Comparison of ENCODE assay signal across 21 mouse cellular contexts in the genomic region with DNA sequence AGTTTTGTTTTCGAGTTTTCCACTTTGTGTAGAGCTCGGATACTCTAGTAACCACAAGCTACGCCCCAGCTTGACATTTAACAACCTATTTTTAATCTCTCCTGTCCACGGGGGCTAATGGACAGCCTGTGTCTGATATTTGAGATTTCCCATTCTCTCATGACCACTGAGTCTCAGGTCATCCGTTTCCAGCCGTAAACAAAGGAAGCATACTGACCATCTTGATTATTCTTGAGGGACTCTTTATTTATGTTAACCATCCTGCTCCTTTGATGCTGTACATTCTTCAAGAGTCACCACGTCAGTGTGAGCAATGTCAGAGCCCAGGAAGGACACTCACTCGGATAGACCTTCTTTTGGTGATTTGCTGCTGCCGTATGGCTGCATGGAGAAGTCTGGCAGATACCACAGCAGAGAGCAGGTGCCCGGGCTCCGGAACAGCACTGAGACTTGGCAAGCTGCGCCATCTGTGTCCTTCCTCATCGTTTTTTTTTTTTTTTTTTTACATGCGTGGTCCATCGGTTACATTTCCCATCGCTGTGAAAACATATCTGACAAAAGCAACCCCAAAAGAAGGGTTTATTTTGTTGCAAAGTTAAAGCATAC.
DNase-seq lines count a peak whose midpoint lies in the region; ATAC-seq and TF ChIP-seq lines count a peak whose summit lies in the region.
"Had no signal": no experiment of that assay in that cellular context is flagged by ENCODE, and none has a peak within 500 bp of the region (broad histone marks: within the 10 kb centered on the region; RNA-seq: fewer than 3 reads in every experiment).

No protein-coding gene starts in this region.

- DNase-seq in gastrocnemius, adult 2 months: no peak
- no peak for DNase-seq in gastrocnemius, adult 8-10 months (ENCODE audit: low spot score in 2 of 2)
- peak; percentile 54 for DNase-seq in cerebellum, adult 11 months
- peak; percentile 76 for DNase-seq in cerebellum, adult 9-11 months
- DNase-seq in lung, postnatal 25 days (ENCODE audit: low spot score): peak; percentile 36
- DNase-seq in thymus, postnatal 0 days (ENCODE audit: low spot score): no peak
- DNase-seq: adrenal gland, postnatal 36 days; kidney, adult 8-10 months; kidney, postnatal 14 days; liver, postnatal 0 days; thymus, adult 2 months had no signal

- no peak overlapping the region for H3K4me2 ChIP-seq in forebrain, embryonic 13.5 days
- H3K4me2 ChIP-seq: embryonic facial prominence, embryonic 12.5 days; heart, embryonic 11.5 days; hindbrain, embryonic 15.5 days; limb, embryonic 12.5 days; liver, embryonic 11.5 days; midbrain, embryonic 12.5 days had no signal

- 90% methylated on average over 16 of the region's 16 CpGs for WGBS in forebrain, embryonic 13.5 days

- intact Hi-C loops in gastrocnemius, adult 2 months (cut with DNase I): no loop called here

- H3K27ac ChIP-seq in gastrocnemius, adult 2 months: peak overlapping the region; percentile 25; the same call in 1 of the 2 replicates
- H3K27ac ChIP-seq in forebrain, embryonic 13.5 days: no peak overlapping the region
- H3K27ac ChIP-seq: embryonic facial prominence, embryonic 12.5 days; hindbrain, embryonic 15.5 days; layer of hippocampus, adult 2 months; limb, embryonic 12.5 days; midbrain, embryonic 12.5 days; stomach, postnatal 0 days had no signal

- no peaks in the 10 kb centered on the region for H3K9me3 ChIP-seq in forebrain, embryonic 13.5 days (replicated peaks)
- H3K9me3 ChIP-seq: embryonic facial prominence, embryonic 12.5 days; hindbrain, embryonic 15.5 days; midbrain, embryonic 12.5 days had no signal

- no peaks in the 10 kb centered on the region for H3K36me3 ChIP-seq in forebrain, embryonic 13.5 days (ENCODE audit: poor library complexity, severe bottlenecking)
- H3K36me3 ChIP-seq: embryonic facial prominence, embryonic 12.5 days; hindbrain, embryonic 15.5 days; limb, embryonic 12.5 days; midbrain, embryonic 12.5 days had no signal

- H3K27me3 ChIP-seq in forebrain, embryonic 13.5 days: no peaks in the 10 kb centered on the region
- H3K27me3 ChIP-seq: embryonic facial prominence, embryonic 12.5 days; hindbrain, embryonic 15.5 days; limb, embryonic 12.5 days; midbrain, embryonic 12.5 days had no signal

- TF ChIP-seq CTCF in gastrocnemius, adult 2 months (IDR thresholded peaks at IDR 0.05): no peak

- no peak overlapping the region for H3K9ac ChIP-seq in forebrain, embryonic 13.5 days
- H3K9ac ChIP-seq: embryonic facial prominence, embryonic 12.5 days; hindbrain, embryonic 15.5 days; limb, embryonic 12.5 days; liver, postnatal 0 days; midbrain, embryonic 12.5 days had no signal

- no peak overlapping the region for H3K4me3 ChIP-seq in gastrocnemius, adult 2 months
- H3K4me3 ChIP-seq in forebrain, embryonic 13.5 days: no peak overlapping the region
- H3K4me3 ChIP-seq: embryonic facial prominence, embryonic 12.5 days; hindbrain, embryonic 15.5 days; layer of hippocampus, adult 2 months; limb, embryonic 12.5 days; midbrain, embryonic 12.5 days had no signal

- no peaks in the 10 kb centered on the region for H3K4me1 ChIP-seq in forebrain, embryonic 13.5 days
- H3K4me1 ChIP-seq: embryonic facial prominence, embryonic 12.5 days; hindbrain, embryonic 15.5 days; limb, embryonic 12.5 days; midbrain, embryonic 12.5 days had no signal

- no peak for ATAC-seq in forebrain, embryonic 13.5 days
- ATAC-seq in CD4-positive, CD25-positive, alpha-beta regulatory T cell, adult 4 months: no peak
- ATAC-seq: liver, postnatal 0 days had no signal

Comparison
In these comparisons a context has a peak if more than half of its experiments do, and no peak if none do; other contexts are left out.
1. DNase-seq: peak in cerebellum, adult 11 months (single experiment), cerebellum, adult 9-11 months (single experiment) and lung, postnatal 25 days (single experiment); none in gastrocnemius, adult 2 months (single experiment), gastrocnemius, adult 8-10 months (0 of 2) and thymus, postnatal 0 days (single experiment).